Mouse (Mus musculus) T-cell, adult 2 months (primary cell): Measurements from ENCODE around the gene Cbx3.
"Not testable (repeated sequence)": the region's sequence is repeated elsewhere in the genome, so short reads cannot be mapped to it uniquely, and the experiment has no call there.

Experiments used
- DNase-seq: peaks from one replicate; pipeline ENCODE4 v3.0.0; 2022; ENCODE audit warnings: low spot score

The Cbx3 gene

GRCm38 (mm10) chr6:51471179-51471505 lies 982 bp downstream of the Cbx3 start:
- DNase-seq, result no peak

GRCm38 (mm10) chr6:51471782-51472181 lies 1.6 kb downstream of the Cbx3 start:
- no peak for DNase-seq

GRCm38 (mm10) chr6:51472213-51472612 lies 2.1 kb downstream of the Cbx3 start:
- DNase-seq, result no peak

GRCm38 (mm10) chr6:51479136-51479731 lies 9.1 kb downstream of the Cbx3 start:
- DNase-seq, result no peak

GRCm38 (mm10) chr6:51481548-51481947 lies 11.4 kb downstream of the Cbx3 start:
- DNase-seq, result no peak

- DNase-seq, result no peak
These were observed 13.7 kb downstream of the Cbx3 start for GRCm38 (mm10) chr6:51483861-51484260.

- DNase-seq, result not testable (repeated sequence)
These were observed 14.4 kb downstream of the Cbx3 start for GRCm38 (mm10) chr6:51484556-51484955.

GRCm38 (mm10) chr6:51485646-51486045 lies 15.5 kb downstream of the Cbx3 start:
- DNase-seq, result no peak

- no peak for DNase-seq
These were observed 16.0 kb downstream of the Cbx3 start for GRCm38 (mm10) chr6:51486076-51486710.

GRCm38 (mm10) chr6:51486731-51487130 lies 16.6 kb downstream of the Cbx3 start:
- no peak for DNase-seq

- DNase-seq, result no peak
These were observed 19.6 kb downstream of the Cbx3 start for GRCm38 (mm10) chr6:51489787-51490186.

- DNase-seq, result no peak
These were observed 27.4 kb downstream of the Cbx3 start for GRCm38 (mm10) chr6:51497321-51498111.

GRCm38 (mm10) chr6:51505671-51506070 lies 35.5 kb downstream of the Cbx3 start:
- DNase-seq, result no peak

GRCm38 (mm10) chr6:51507556-51507955 lies 37.4 kb downstream of the Cbx3 start:
- no peak for DNase-seq

- DNase-seq, result peak; percentile 83
These were observed 38.8 kb downstream of the Cbx3 start for GRCm38 (mm10) chr6:51508750-51509648.

GRCm38 (mm10) chr6:51510094-51510493 lies 39.9 kb downstream of the Cbx3 start:
- DNase-seq, result peak; percentile 63

- DNase-seq, result no peak
These were observed 40.8 kb downstream of the Cbx3 start for GRCm38 (mm10) chr6:51510946-51511345.

- DNase-seq, result no peak
These were observed 43.6 kb downstream of the Cbx3 start for GRCm38 (mm10) chr6:51513745-51514144.

- DNase-seq, result no peak
These were observed 44.7 kb downstream of the Cbx3 start for GRCm38 (mm10) chr6:51514860-51515259.

GRCm38 (mm10) chr6:51523310-51523709 lies 53.1 kb downstream of the Cbx3 start:
- no peak for DNase-seq

- peak; percentile 37 for DNase-seq
These were observed 53.7 kb downstream of the Cbx3 start, which contains the start of gene Snx10 for GRCm38 (mm10) chr6:51523807-51524320. Snx10 (plus strand) TSS chr6:51523901.
